Mouse (Mus musculus): ENCODE results near the gene Stab1.

- TF ChIP-seq ZNF384 (IDR thresholded peaks at IDR 0.05; ENCODE audit: low read depth, low read length) (no peak), MAFK (IDR thresholded peaks at IDR 0.05; ENCODE audit: insufficient read depth, low read depth, low read length) (no peak)
Measured at GRCm38 (mm10) chr14:31126826-31127225, 41.6 kb downstream of the Stab1 start.

Data from ES-E14 (cell line).